Mouse (Mus musculus) hindbrain, embryonic 15.5 days (tissue): ENCODE data around the gene Iqgap3. TPM values are rescaled to one million over a fixed set of nuclear protein-coding genes. Genes with fewer than 3 reads are reported as not detected.

Experiments
- ATAC-seq: fragments of 200-750 bp; cut with Nextera tagmentation; 2 replicates; pipeline ENCODE4 v1.8.0; 2017; ENCODE audit warnings: low read depth, moderate number of reproducible peaks, moderate TSS enrichment; ENCODE audit not compliant: low FRiP score
- H3K27ac ChIP-seq: fragments of 300-500 bp; sonication (generic); replicated peaks from 2 replicates; pipeline ENCODE4 v1.5.1; 2015; ENCODE audit warnings: mild to moderate bottlenecking, inconsistent platforms
- H3K27me3 ChIP-seq: fragments of 300-500 bp; sonication (generic); 2 replicates; pipeline ENCODE4 v1.6.1; 2015; ENCODE audit warnings: control low read depth, inconsistent platforms
- H3K36me3 ChIP-seq: fragments of 300-500 bp; sonication (generic); 2 replicates; pipeline ENCODE4 v1.6.1; 2015; ENCODE audit warnings: control low read depth, inconsistent platforms
- H3K4me1 ChIP-seq: fragments of 300-500 bp; sonication (generic); replicated peaks from 2 replicates; pipeline ENCODE4 v1.6.1; 2015; ENCODE audit warnings: control low read depth, inconsistent platforms
- H3K4me2 ChIP-seq: fragments of 300-500 bp; sonication (generic); 2 replicates; pipeline ENCODE4 v1.6.1; 2015; ENCODE audit warnings: moderate library complexity, mild to moderate bottlenecking, inconsistent platforms
- H3K4me3 ChIP-seq: fragments of 300-500 bp; sonication (generic); 2 replicates; pipeline ENCODE4 v1.5.1; 2015; ENCODE audit warnings: mild to moderate bottlenecking, inconsistent platforms
- H3K9ac ChIP-seq: fragments of 300-500 bp; sonication (generic); 2 replicates; pipeline ENCODE4 v1.6.1; 2015; ENCODE audit warnings: inconsistent platforms
- H3K9me3 ChIP-seq: fragments of 300-500 bp; sonication (generic); 2 replicates; pipeline ENCODE4 v1.6.1; 2016; ENCODE audit warnings: control low read depth, inconsistent platforms
- WGBS: fragments of 180-500 bp; shearing (Covaris S2); methylation state at CpG from one replicate; pipeline ENCODE4 v1.1.7; 2015; 5-methylcytosine and 5-hydroxymethylcytosine counted together
- polyA plus RNA-seq: library from polyadenylated mRNA; unstranded; fragments of >200 nt; fragmentation: Nextera tagmentation; extraction: Ambion mirVana; gene quantifications from 2 replicates; pipeline ENCODE4 v1.2.1, GENCODE M21; 2015

The Iqgap3 gene
- polyA plus RNA-seq, 1 experiment from 2014 or later = 3.4 TPM

DNA sequence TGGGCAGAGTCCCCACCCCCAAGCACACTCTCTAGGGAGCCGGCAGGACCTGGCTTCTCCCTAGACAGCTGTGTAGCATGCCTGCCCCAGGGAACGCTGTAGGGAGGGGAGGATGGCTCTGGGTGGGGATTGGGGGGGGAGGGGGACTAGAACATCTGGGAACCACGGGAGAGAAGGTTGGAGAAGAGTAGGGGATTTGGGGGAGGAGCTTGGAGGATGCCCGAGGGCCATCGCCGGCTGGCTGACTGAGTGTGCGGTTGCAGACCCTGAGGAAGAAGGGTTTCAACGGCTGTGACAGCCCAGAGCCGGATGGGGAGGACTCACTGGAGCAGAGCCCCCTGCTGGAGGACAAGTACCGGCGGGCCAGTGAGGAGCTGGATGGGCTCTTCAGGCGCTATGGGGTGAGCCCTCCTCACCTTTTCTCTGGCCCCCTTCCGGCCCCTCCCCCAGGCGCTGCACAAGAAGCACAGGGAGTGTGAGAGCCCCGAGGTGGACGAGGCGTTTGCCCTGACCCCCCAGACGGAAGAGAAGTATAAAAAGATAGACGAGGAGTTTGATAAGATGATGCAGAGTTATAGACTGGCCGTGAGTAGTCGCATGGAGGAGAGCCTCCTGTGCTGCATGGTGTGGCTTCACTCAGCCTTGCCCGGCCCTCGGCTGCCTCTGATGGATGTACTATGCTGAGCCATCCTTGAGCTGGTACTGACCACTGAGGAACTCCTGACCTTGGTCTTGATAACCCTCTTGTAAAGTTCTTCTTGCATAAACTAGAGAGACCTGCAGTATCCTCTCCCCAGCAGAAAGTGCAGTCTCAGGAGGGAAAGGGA lies 76.2 kb downstream of the Iqgap3 start:
- Histone ChIP-seq H3K4me3 (no peak overlapping the region), H3K9me3 (no peaks in the 10 kb centered on the region), H3K27ac (no peak overlapping the region), H3K4me2 (no peak overlapping the region), H3K27me3 (no peaks in the 10 kb centered on the region), H3K9ac (no peak overlapping the region), H3K4me1 (peaks cover 10% of the 10 kb centered on the region), H3K36me3 (peaks cover 47% of the 10 kb centered on the region)
- 18% methylated on average over 23 of the region's 23 CpGs for WGBS
- ATAC-seq = peak; percentile 33; the same call in 1 of the 2 replicates

DNA sequence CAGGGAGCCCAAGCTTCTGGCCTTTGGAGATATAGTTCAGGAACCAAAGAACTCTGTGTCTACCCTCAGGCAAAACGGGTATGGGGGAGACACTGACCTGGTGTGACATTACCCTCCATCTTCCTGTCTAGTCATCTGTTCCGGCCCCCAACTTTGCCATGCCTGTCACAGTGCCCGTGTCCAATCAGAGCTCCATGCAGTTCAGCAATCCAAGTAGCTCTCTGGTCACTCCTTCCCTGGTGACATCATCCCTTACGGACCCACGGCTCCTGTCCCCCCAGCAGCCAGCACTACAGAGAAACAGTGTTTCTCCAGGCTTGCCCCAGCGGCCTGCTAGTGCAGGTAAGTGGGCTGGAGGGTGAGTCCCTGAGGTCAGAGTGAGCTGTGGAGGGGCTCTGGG lies 77.2 kb downstream of the Iqgap3 start:
- Histone ChIP-seq H3K36me3 (peaks cover 51% of the 10 kb centered on the region), H3K4me3 (no peak overlapping the region), H3K27me3 (no peaks in the 10 kb centered on the region), H3K4me2 (no peak overlapping the region), H3K4me1 (peaks cover 5% of the 10 kb centered on the region), H3K9ac (no peak overlapping the region), H3K9me3 (no peaks in the 10 kb centered on the region), H3K27ac (no peak overlapping the region)
- no peak for ATAC-seq
- WGBS = 90% methylated on average over 6 of the region's 6 CpGs

DNA sequence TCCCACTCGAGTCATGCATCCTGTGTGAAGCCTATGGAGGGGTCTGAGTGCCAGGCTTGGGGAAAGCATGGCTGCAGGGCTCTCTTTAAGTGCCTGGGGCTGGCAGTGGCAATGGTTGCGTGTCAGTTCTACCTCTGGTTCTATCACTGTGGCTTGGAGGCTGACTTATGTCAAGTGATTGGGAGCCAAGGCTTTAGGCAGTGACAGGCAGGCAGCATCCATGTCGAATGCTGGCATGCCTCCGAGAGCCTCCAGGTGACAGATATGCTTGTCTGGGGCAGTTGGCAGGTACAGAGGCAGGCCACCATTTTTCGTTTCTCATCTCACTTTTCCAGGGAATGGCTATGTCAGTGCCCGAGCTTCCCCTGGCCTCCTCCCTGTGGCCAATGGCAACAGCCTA lies 79.1 kb downstream of the Iqgap3 start:
- H3K4me2 ChIP-seq = no peak overlapping the region
- 85% methylated on average over 6 of the region's 6 CpGs for WGBS
- H3K36me3 ChIP-seq = peaks cover 61% of the 10 kb centered on the region
- H3K4me1 ChIP-seq = peaks cover 5% of the 10 kb centered on the region
- H3K27ac ChIP-seq = no peak overlapping the region
- H3K27me3 ChIP-seq = no peaks in the 10 kb centered on the region
- H3K4me3 ChIP-seq = no peak overlapping the region
- H3K9ac ChIP-seq = no peak overlapping the region
- no peak for ATAC-seq
- H3K9me3 ChIP-seq = no peaks in the 10 kb centered on the region

DNA sequence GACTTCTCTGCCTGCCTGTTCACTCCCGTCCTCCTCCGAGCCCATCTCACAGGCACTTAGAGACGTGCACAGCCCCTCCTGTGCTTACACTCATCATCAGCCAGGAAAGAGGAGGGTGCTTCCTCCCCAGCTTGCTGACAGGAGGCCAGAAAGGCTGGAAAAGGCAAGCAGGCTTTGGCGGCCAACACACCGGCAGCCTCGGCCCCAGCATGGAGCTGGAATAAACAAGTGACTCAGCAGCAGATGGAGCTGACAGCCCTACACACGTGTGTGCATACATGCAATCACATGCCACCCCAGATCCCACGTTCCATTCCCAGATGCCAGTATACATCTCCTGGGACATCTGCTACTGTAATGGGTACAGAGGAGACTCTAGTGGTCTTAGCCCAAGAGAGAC lies 80.5 kb downstream of the Iqgap3 start:
- H3K36me3 ChIP-seq = peaks cover 58% of the 10 kb centered on the region
- no peak for ATAC-seq

DNA sequence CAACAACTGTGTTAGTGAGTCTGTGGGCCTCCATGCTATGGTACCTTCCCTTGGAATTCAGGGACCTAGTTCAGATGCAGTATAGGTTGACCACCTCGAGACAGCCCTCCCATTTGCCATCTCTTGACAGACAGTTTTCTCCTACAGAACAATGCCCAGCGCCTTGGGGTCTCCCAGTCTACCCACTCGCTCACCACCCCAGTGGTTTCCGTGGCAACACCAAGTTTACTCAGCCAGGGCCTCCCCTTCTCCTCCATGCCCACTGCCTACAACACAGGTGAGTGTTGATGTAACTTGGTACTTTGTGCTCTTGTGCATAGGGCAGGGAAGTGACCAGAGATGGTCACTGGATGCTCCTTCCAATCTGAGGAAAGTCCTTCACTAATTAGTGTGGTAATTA lies 81.0 kb downstream of the Iqgap3 start:
- H3K4me1 ChIP-seq = peaks cover 1% of the 10 kb centered on the region
- H3K27me3 ChIP-seq = no peaks in the 10 kb centered on the region
- H3K9me3 ChIP-seq = no peaks in the 10 kb centered on the region
- no peak overlapping the region for H3K4me2 ChIP-seq
- no peak overlapping the region for H3K9ac ChIP-seq
- H3K27ac ChIP-seq = no peak overlapping the region
- no peak for ATAC-seq
- H3K36me3 ChIP-seq = peaks cover 61% of the 10 kb centered on the region
- 71% methylated on average over 4 of the region's 4 CpGs for WGBS
- no peak overlapping the region for H3K4me3 ChIP-seq

More for the DNA sequence above, 80.5 kb downstream of the Iqgap3 start:
- Histone ChIP-seq H3K27me3 (no peaks in the 10 kb centered on the region), H3K27ac (no peak overlapping the region), H3K9ac (no peak overlapping the region), H3K4me1 (peaks cover 5% of the 10 kb centered on the region), H3K9me3 (no peaks in the 10 kb centered on the region), H3K4me2 (no peak overlapping the region), H3K4me3 (no peak overlapping the region)
- 78% methylated on average over 8 of the region's 8 CpGs for WGBS

DNA sequence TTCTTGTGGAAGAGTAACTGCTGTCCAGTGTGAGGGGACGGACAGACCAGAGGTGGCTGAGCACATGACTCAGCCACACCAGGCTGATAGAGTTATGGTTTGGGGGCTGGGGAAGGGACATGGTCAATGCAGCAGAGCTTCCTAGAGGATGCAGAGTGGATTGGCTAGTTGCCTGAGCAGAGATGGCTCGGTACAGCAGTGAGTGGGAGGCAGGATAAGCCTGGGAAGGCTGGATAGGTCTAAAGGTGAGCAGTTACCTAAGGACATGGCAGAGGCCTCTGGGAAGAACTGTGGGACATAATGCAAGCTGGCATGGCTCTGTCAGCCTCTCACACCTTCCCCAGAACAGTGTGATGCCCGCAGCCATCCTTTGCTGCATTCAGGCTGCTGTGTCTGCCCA lies 82.1 kb downstream of the Iqgap3 start:
- no peaks in the 10 kb centered on the region for H3K27me3 ChIP-seq
- peaks cover 72% of the 10 kb centered on the region for H3K36me3 ChIP-seq
- no peak overlapping the region for H3K4me2 ChIP-seq
- no peaks in the 10 kb centered on the region for H3K9me3 ChIP-seq
- no peak overlapping the region for H3K27ac ChIP-seq
- no peak for ATAC-seq
- no peaks in the 10 kb centered on the region for H3K4me1 ChIP-seq
- 74% methylated on average over 3 of the region's 3 CpGs for WGBS
- H3K4me3 ChIP-seq = no peak overlapping the region
- no peak overlapping the region for H3K9ac ChIP-seq

DNA sequence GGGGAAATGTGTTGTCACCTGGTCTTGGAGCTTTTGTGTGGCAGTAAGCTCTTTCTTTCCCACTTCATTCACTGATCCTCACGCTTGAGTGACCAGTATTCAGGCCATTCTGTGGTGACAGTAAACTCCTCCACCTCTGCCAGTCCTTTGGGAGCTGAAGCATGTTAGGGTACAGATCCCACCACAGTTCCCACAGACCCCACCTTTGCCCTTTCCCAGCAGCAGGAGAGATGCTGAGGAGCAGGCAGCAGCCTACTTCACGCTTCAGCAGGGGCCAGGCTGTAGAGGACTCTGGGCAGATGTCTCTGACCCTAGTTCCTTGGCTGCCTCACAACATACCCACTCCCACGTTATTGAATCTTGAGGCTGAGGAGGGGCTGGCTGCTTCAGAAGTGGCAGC lies 82.5 kb downstream of the Iqgap3 start:
- Histone ChIP-seq H3K4me2 (no peak overlapping the region), H3K27ac (no peak overlapping the region), H3K27me3 (no peaks in the 10 kb centered on the region), H3K9ac (no peak overlapping the region), H3K9me3 (no peaks in the 10 kb centered on the region), H3K4me3 (no peak overlapping the region), H3K4me1 (no peaks in the 10 kb centered on the region), H3K36me3 (peaks cover 72% of the 10 kb centered on the region)
- ATAC-seq = no peak
- 53% methylated on average over 3 of the region's 3 CpGs for WGBS

DNA sequence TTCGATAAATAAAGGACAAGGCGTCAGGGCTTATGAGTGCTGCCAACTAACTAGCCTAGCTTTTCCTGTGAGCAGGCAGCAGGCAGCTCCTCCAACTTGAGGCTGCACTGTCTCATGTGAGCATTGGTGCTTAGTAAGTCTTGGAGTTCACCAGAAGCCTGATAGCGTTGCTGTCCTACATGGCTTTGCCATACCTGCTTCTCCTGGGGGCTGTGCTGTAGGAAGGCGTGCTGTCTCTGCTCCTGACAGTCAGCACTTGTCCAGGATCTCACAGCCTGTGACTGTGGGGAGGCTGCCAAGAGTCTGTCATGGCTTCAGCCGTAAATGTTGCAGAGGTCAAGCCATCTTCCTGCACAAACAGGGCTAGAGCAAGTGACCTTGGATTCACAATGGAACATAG lies 84.3 kb downstream of the Iqgap3 start:
- Histone ChIP-seq H3K9me3 (no peaks in the 10 kb centered on the region), H3K4me1 (no peaks in the 10 kb centered on the region), H3K9ac (no peak overlapping the region), H3K27me3 (no peaks in the 10 kb centered on the region), H3K4me2 (no peak overlapping the region), H3K36me3 (peaks cover 62% of the 10 kb centered on the region), H3K4me3 (no peak overlapping the region), H3K27ac (no peak overlapping the region)
- no peak for ATAC-seq
- WGBS = 91% methylated on average over 5 of the region's 5 CpGs

DNA sequence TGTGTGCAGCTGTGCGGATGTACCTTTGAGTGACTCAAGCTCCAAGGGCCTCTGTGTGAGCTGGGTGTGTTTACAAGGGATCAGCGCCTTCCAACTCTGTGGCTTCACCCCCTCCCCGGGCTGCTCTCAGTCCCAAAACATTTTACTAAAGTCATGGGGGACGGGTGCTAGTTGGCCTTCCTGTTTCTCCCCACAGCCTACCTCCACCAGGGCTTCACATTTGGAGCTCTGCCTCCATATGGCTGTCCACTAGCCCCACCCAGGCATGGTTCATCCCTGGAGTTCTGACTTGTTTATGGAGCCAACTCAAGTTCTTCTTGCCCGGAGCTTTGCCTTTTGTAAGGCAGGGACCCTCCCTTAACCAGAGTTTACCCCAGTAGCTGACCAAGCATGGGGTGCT lies 88.6 kb downstream of the Iqgap3 start:
- no peaks in the 10 kb centered on the region for H3K4me1 ChIP-seq
- WGBS = 85% methylated on average over 5 of the region's 5 CpGs
- H3K9me3 ChIP-seq = no peaks in the 10 kb centered on the region
- H3K4me2 ChIP-seq = no peak overlapping the region
- H3K36me3 ChIP-seq = peaks cover 31% of the 10 kb centered on the region
- no peak overlapping the region for H3K4me3 ChIP-seq
- H3K27me3 ChIP-seq = no peaks in the 10 kb centered on the region
- no peak overlapping the region for H3K9ac ChIP-seq
- ATAC-seq = no peak
- no peak overlapping the region for H3K27ac ChIP-seq

Other genes starting within 250 kb of the Iqgap3 start
- gene Sh2d2a, start 235.2 kb upstream of the Iqgap3 start, polyA plus RNA-seq = 0.05 TPM in 1 of 2 replicates, not detected in the other
- gene Prcc, start 196.4 kb upstream of the Iqgap3 start, polyA plus RNA-seq = 15.6 and 18.5 TPM in 2 replicates
- gene Hdgf, start 175.7 kb upstream of the Iqgap3 start, polyA plus RNA-seq = 170 and 183 TPM in 2 replicates
- gene Mrpl24, start 162.5 kb upstream of the Iqgap3 start, polyA plus RNA-seq = 48.6 and 56.2 TPM in 2 replicates
- gene Isg20l2, start 151.7 kb upstream of the Iqgap3 start, polyA plus RNA-seq = 30.7 and 33.3 TPM in 2 replicates
- 20.1 and 20.3 TPM in 2 replicates for gene Rrnad1, start 151.3 kb upstream of the Iqgap3 start, polyA plus RNA-seq
- 50.7 and 74.7 TPM in 2 replicates for gene Crabp2, start 133.3 kb upstream of the Iqgap3 start, polyA plus RNA-seq
- gene Nes, start 110.9 kb upstream of the Iqgap3 start, polyA plus RNA-seq = 31.8 and 42.1 TPM in 2 replicates
- gene Bcan, start 81.7 kb upstream of the Iqgap3 start, polyA plus RNA-seq = 107 and 112 TPM in 2 replicates
- 0.87 and 0.95 TPM in 2 replicates for gene Hapln2, start 54.4 kb upstream of the Iqgap3 start, polyA plus RNA-seq
- 36.0 and 36.5 TPM in 2 replicates for gene Gpatch4, start 38.9 kb upstream of the Iqgap3 start, polyA plus RNA-seq
- gene Naxe, start 23.5 kb upstream of the Iqgap3 start, polyA plus RNA-seq = 153 and 158 TPM in 2 replicates
- not detected in 2 replicates for gene Ttc24, start 3.7 kb upstream of the Iqgap3 start, polyA plus RNA-seq
- gene Mef2d, start 60.4 kb downstream of the Iqgap3 start, polyA plus RNA-seq = 19.2 and 23.9 TPM in 2 replicates
- gene Rhbg, start 172.7 kb downstream of the Iqgap3 start, polyA plus RNA-seq = 0.55 and 0.60 TPM in 2 replicates
- gene Gm38392, start 205.2 kb downstream of the Iqgap3 start, polyA plus RNA-seq = 0.35 TPM in 1 of 2 replicates, not detected in the other
- 9.5 and 12.2 TPM in 2 replicates for gene Tsacc, start 215.0 kb downstream of the Iqgap3 start, polyA plus RNA-seq
- gene Cct3, start 215.1 kb downstream of the Iqgap3 start, polyA plus RNA-seq = 446 and 451 TPM in 2 replicates
- gene Glmp, start 243.1 kb downstream of the Iqgap3 start, polyA plus RNA-seq = 119 and 125 TPM in 2 replicates